Mouse (Mus musculus): ENCODE results near the gene Nhsl1. TPM values are rescaled to one million over a fixed set of nuclear protein-coding genes. Genes with fewer than 3 reads are reported as not detected.

Nhsl1 gene
- polyA plus RNA-seq, 1 experiment from 2014 or later, result 8.8 TPM

GRCm38 (mm10) chr10:18561445-18561844, 242.7 kb downstream of the Nhsl1 start:
- no peak overlapping the region for H3K4me3 ChIP-seq (replicated peaks; ENCODE audit: low read depth, low read length)
- no peak overlapping the region for H3K4me2 ChIP-seq (ENCODE audit: low read length)
- ATAC-seq (replicated peaks; ENCODE audit: low FRiP score, low read depth) (no peak), DNase-seq (ENCODE audit: low spot score) (no peak)
- no peak overlapping the region for H3K27ac ChIP-seq
- peak; percentile 20; the same call in 1 of the 2 replicates for TF ChIP-seq CTCF (IDR thresholded peaks at IDR 0.05; ENCODE audit: low read depth)
- WGBS, result 56% methylated on average over 5 of the region's 5 CpGs
- no peaks in the 10 kb centered on the region for H3K36me3 ChIP-seq (ENCODE audit: insufficient read depth, low read length)
- no peaks in the 10 kb centered on the region for H3K4me1 ChIP-seq (replicated peaks; ENCODE audit: insufficient read depth, low read length)
- no peak overlapping the region for H3K9ac ChIP-seq (ENCODE audit: low read depth, low read length)
- no peaks in the 10 kb centered on the region for H3K9me3 ChIP-seq (replicated peaks; ENCODE audit: low read length)
- H3K27me3 ChIP-seq (ENCODE audit: insufficient read depth, low read length), result no peaks in the 10 kb centered on the region

- H3K27ac ChIP-seq, result no peak overlapping the region
- H3K4me2 ChIP-seq (ENCODE audit: low read length), result no peak overlapping the region
- H3K4me3 ChIP-seq (replicated peaks; ENCODE audit: low read depth, low read length), result no peak overlapping the region
- H3K9me3 ChIP-seq (replicated peaks; ENCODE audit: low read length), result no peaks in the 10 kb centered on the region
- peak; percentile 89 for TF ChIP-seq CTCF (IDR thresholded peaks at IDR 0.05; ENCODE audit: low read depth)
- H3K36me3 ChIP-seq (ENCODE audit: insufficient read depth, low read length), result no peaks in the 10 kb centered on the region
- no peak overlapping the region for H3K9ac ChIP-seq (ENCODE audit: low read depth, low read length)
- DNase-seq (ENCODE audit: low spot score) (peak; percentile 42), ATAC-seq (replicated peaks; ENCODE audit: low FRiP score, low read depth) (no peak; the same call in 1 of the 2 replicates)
- H3K27me3 ChIP-seq (ENCODE audit: insufficient read depth, low read length), result no peaks in the 10 kb centered on the region
- 6% methylated on average over 4 of the region's 4 CpGs for WGBS
- H3K4me1 ChIP-seq (replicated peaks; ENCODE audit: insufficient read depth, low read length), result no peaks in the 10 kb centered on the region
These were observed 244.2 kb downstream of the Nhsl1 start for GRCm38 (mm10) chr10:18562940-18563339.

DNA sequence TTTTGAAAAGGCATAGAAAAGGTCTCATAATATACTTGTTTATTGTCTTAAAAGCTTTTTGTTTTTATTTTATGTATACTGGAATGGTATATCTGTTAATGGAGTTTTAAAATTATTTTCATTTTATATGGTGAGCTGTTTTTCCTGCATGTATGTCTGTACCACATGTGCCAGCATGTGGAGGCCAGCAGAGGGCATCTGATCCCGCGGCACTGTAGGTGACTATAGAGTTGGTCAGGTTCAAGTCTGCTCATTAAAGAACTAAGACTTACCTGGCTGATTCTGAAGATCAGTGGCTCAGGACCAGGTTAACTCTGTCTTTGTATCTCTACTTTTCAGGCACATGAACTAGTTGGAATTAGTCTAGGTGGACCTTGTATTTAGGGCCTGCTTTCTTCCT, 253.8 kb downstream of the Nhsl1 start:
- Histone ChIP-seq H3K9me3 (replicated peaks; ENCODE audit: low read length) (no peaks in the 10 kb centered on the region), H3K27ac (no peak overlapping the region), H3K4me1 (replicated peaks; ENCODE audit: insufficient read depth, low read length) (no peaks in the 10 kb centered on the region), H3K36me3 (ENCODE audit: insufficient read depth, low read length) (no peaks in the 10 kb centered on the region), H3K27me3 (ENCODE audit: insufficient read depth, low read length) (no peaks in the 10 kb centered on the region), H3K4me2 (ENCODE audit: low read length) (no peak overlapping the region), H3K9ac (ENCODE audit: low read depth, low read length) (no peak overlapping the region), H3K4me3 (replicated peaks; ENCODE audit: low read depth, low read length) (no peak overlapping the region)
- TF ChIP-seq CTCF (IDR thresholded peaks at IDR 0.05; ENCODE audit: low read depth), result peak; percentile 72
- DNase-seq (ENCODE audit: low spot score) (no peak), ATAC-seq (replicated peaks; ENCODE audit: low FRiP score, low read depth) (no peak)
- 41% methylated on average over 2 of the region's 2 CpGs for WGBS

Other genes with a start within 250 kb of the Nhsl1 start
- 0.17 and 0.19 TPM in 2 replicates for gene Ect2l, start 108.1 kb upstream of the Nhsl1 start, polyA plus RNA-seq (2015; fragmentation: Nextera tagmentation; extraction: Ambion mirVana)
- gene Ccdc28a, start 84.0 kb upstream of the Nhsl1 start, polyA plus RNA-seq (2015; fragmentation: Nextera tagmentation; extraction: Ambion mirVana), result 16.5 and 19.3 TPM in 2 replicates
- 18.2 and 19.1 TPM in 2 replicates for gene Hebp2, start 227.1 kb downstream of the Nhsl1 start, polyA plus RNA-seq (2015; fragmentation: Nextera tagmentation; extraction: Ambion mirVana)